ENCODE assay signal across 9 mouse cellular contexts in genomic region chr6:53164423-53164841, GRCm38 (mm10).
DNase-seq lines count a peak whose midpoint lies in the region; ATAC-seq lines count a peak whose summit lies in the region.
"Had no signal": no experiment of that assay in that cellular context is flagged by ENCODE, and none has a peak within 500 bp of the region (broad histone marks: within the 10 kb centered on the region; RNA-seq: fewer than 3 reads in every experiment).

No protein-coding gene starts in this region.

- H3K4me2 ChIP-seq in forebrain, embryonic 11.5 days (ENCODE audit: low read depth, low read length, severe bottlenecking) = peak overlapping the region; percentile 36
- peak overlapping the region; percentile 44 for H3K4me2 ChIP-seq in intestine, embryonic 15.5 days (replicated peaks)
- peak overlapping the region; percentile 38 for H3K4me2 ChIP-seq in limb, embryonic 15.5 days

- 11% methylated on average over 10 of the region's 10 CpGs for whole genome bisulfite sequencing in forebrain, embryonic 11.5 days
- 6% methylated on average over 10 of the region's 10 CpGs for WGBS in intestine, embryonic 15.5 days
- 13% methylated on average over 10 of the region's 10 CpGs for WGBS in limb, embryonic 15.5 days

- no peak overlapping the region for H3K27ac ChIP-seq in forebrain, embryonic 11.5 days (ENCODE audit: low read depth, low read length)
- H3K27ac ChIP-seq in intestine, embryonic 15.5 days = no peak overlapping the region
- H3K27ac ChIP-seq in limb, embryonic 15.5 days = no peak overlapping the region

- H3K27me3 ChIP-seq in forebrain, embryonic 11.5 days (ENCODE audit: control insufficient read depth, insufficient read depth, low read length) = no peaks in the 10 kb centered on the region
- no peaks in the 10 kb centered on the region for H3K27me3 ChIP-seq in intestine, embryonic 15.5 days (replicated peaks)
- H3K27me3 ChIP-seq in limb, embryonic 15.5 days = no peaks in the 10 kb centered on the region

- H3K9ac ChIP-seq in forebrain, embryonic 11.5 days (ENCODE audit: low read length) = no peak overlapping the region; the same call in 1 of the 2 replicates
- H3K9ac ChIP-seq in intestine, embryonic 15.5 days = no peak overlapping the region
- H3K9ac ChIP-seq in limb, embryonic 15.5 days = no peak overlapping the region

- no peaks in the 10 kb centered on the region for H3K4me1 ChIP-seq in forebrain, embryonic 11.5 days (replicated peaks; ENCODE audit: control insufficient read depth, insufficient read depth, low read length)
- H3K4me1 ChIP-seq in intestine, embryonic 15.5 days (replicated peaks) = no peaks in the 10 kb centered on the region
- peaks cover 13% of the 10 kb centered on the region; the same call in 1 of the 2 replicates for H3K4me1 ChIP-seq in limb, embryonic 15.5 days

- ATAC-seq in forebrain, embryonic 11.5 days (replicated peaks; ENCODE audit: low FRiP score) = no peak
- no peak for ATAC-seq in intestine, embryonic 15.5 days
- no peak for ATAC-seq in limb, embryonic 15.5 days (ENCODE audit: insufficient number of reproducible peaks, low FRiP score, low TSS enrichment, low read depth)

- no peaks in the 10 kb centered on the region for H3K9me3 ChIP-seq in forebrain, embryonic 11.5 days (ENCODE audit: control insufficient read depth, low read length)
- no peaks in the 10 kb centered on the region for H3K9me3 ChIP-seq in intestine, embryonic 15.5 days
- H3K9me3 ChIP-seq in limb, embryonic 15.5 days = no peaks in the 10 kb centered on the region

- H3K4me3 ChIP-seq in forebrain, embryonic 11.5 days (ENCODE audit: low read depth, low read length) = no peak overlapping the region
- H3K4me3 ChIP-seq in intestine, embryonic 15.5 days (replicated peaks) = no peak overlapping the region; the same call in 1 of the 2 replicates
- peak overlapping the region; percentile 23 for H3K4me3 ChIP-seq in limb, embryonic 15.5 days
- H3K4me3 ChIP-seq: megakaryocyte, embryonic 14.5 days had no signal

- intact Hi-C loops in gastrocnemius, postnatal 36 days (cut with DNase I) = no loop called here

- H3K36me3 ChIP-seq in forebrain, embryonic 11.5 days (ENCODE audit: control insufficient read depth, insufficient read depth, low read length) = no peaks in the 10 kb centered on the region
- no peaks in the 10 kb centered on the region for H3K36me3 ChIP-seq in intestine, embryonic 15.5 days
- H3K36me3 ChIP-seq in limb, embryonic 15.5 days = no peaks in the 10 kb centered on the region

- peak; percentile 19 to 32 for DNase-seq in urinary bladder, postnatal 36 days (ENCODE audit: low spot score in 2 of 2)
- DNase-seq in urinary bladder, postnatal 25 days (ENCODE audit: low spot score) = no peak
- no peak for DNase-seq in forebrain, embryonic 11.5 days (ENCODE audit: low spot score)
- peak; percentile 47 for DNase-seq in neural tube, embryonic 10.5 days (ENCODE audit: extremely low spot score, low spot score)
- DNase-seq in gastrocnemius, postnatal 25 days = no peak
- DNase-seq in gastrocnemius, postnatal 36 days = no peak

Comparison
In these comparisons a context has a peak if more than half of its experiments do, and no peak if none do; other contexts are left out.
1. DNase-seq: peak in urinary bladder, postnatal 36 days (2 of 2) and neural tube, embryonic 10.5 days (single experiment); none in urinary bladder, postnatal 25 days (single experiment), forebrain, embryonic 11.5 days (single experiment), gastrocnemius, postnatal 25 days (single experiment) and gastrocnemius, postnatal 36 days (0 of 2).
2. Peak in every context shown above with its lines, with median percentiles within 50 percentile points of each other: H3K4me2 ChIP-seq.